Mouse (Mus musculus) brain, embryonic 14.5 days (tissue): ENCODE data around the gene Kcne3. TPM values are rescaled to one million over a fixed set of nuclear protein-coding genes. Genes with fewer than 3 reads are reported as not detected.

Experiments used
- DNase-seq: peaks from one replicate; pipeline ENCODE4 v3.0.0-alpha.2; 2011; ENCODE audit warnings: low read depth
- CTCF ChIP-seq: fragments of 200-500 bp; IDR thresholded peaks from 2 replicates; pipeline ENCODE4 v1.5.1; 2012; ENCODE audit warnings: inconsistent platforms, mild to moderate bottlenecking, moderate library complexity, borderline replicate concordance; ENCODE audit not compliant: insufficient read depth, insufficient read length; ENCODE audit errors: extremely low read depth
- POLR2A ChIP-seq: fragments of 200-500 bp; IDR thresholded peaks from 2 replicates; pipeline ENCODE4 v1.6.1; 2012; ENCODE audit warnings: mild to moderate bottlenecking, inconsistent platforms, borderline replicate concordance; ENCODE audit not compliant: poor library complexity, insufficient read depth, insufficient read length, severe bottlenecking; ENCODE audit errors: extremely low read depth
- polyA plus RNA-seq: library from polyadenylated mRNA; depleted of rRNA; stranded (reverse); fragments of >200 nt; gene quantifications from 2 replicates; pipeline ENCODE4 v1.2.3, GENCODE M21; 2012

Gene Kcne3
- polyA plus RNA-seq, 1 experiment: 1.9 TPM

- peak; percentile 95 for DNase-seq
- TF ChIP-seq POLR2A (peak; percentile 62), CTCF (no peak)
These were observed 17.0 kb upstream of the Kcne3 start, which contains the start of gene Lipt2 for GRCm38 (mm10) chr7:100159105-100159841. Lipt2 (plus strand) TSS chr7:100159277.

GRCm38 (mm10) chr7:100160006-100160405 is 16.3 kb upstream of the Kcne3 start:
- TF ChIP-seq POLR2A (no peak), CTCF (no peak)
- DNase-seq: no peak

DNA sequence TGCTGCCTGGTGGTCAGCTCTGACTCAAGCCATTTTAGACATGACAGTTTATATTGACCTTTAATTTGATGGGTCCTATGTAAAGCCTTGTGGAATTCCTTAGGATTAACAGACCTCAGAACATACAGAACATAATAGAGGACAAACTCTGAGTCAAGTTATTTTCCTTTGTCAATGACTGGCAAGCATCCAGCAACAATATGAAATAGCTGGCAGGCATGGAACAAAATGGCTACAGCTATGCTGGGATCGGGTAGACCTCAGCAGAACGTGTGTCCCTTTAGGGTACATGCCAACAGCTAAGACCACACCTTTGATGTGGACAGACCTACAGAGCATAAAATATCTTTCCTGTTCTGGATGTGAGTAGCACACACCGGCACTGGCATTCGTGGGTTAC is 12.8 kb upstream of the Kcne3 start:
- DNase-seq: no peak
- TF ChIP-seq CTCF (no peak), POLR2A (no peak)

DNA sequence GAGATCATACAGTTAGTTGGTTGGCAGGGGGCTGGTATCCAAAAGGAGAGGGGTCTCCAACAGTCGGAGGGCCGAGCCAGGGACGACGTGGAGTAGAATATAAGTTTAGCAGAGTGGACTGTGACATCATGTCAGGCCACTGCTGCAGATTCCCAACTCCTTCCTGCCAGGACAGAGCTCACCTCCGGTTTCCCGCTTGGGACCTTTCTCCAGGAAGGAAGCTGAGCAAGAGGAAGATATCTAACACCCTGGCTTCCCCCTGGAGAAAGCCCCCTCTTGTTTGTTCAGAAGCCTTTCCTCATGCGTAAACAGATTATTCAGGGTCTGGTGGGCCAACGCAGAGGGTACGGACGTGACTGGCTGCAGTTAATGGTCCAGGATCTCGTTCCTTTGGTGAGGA is 7.6 kb upstream of the Kcne3 start:
- TF ChIP-seq POLR2A (no peak), CTCF (no peak)
- no peak for DNase-seq

- DNase-seq: no peak
- TF ChIP-seq POLR2A: no peak
- no peak for TF ChIP-seq CTCF
These were observed 5.5 kb upstream of the Kcne3 start for GRCm38 (mm10) chr7:100170756-100171155.

DNA sequence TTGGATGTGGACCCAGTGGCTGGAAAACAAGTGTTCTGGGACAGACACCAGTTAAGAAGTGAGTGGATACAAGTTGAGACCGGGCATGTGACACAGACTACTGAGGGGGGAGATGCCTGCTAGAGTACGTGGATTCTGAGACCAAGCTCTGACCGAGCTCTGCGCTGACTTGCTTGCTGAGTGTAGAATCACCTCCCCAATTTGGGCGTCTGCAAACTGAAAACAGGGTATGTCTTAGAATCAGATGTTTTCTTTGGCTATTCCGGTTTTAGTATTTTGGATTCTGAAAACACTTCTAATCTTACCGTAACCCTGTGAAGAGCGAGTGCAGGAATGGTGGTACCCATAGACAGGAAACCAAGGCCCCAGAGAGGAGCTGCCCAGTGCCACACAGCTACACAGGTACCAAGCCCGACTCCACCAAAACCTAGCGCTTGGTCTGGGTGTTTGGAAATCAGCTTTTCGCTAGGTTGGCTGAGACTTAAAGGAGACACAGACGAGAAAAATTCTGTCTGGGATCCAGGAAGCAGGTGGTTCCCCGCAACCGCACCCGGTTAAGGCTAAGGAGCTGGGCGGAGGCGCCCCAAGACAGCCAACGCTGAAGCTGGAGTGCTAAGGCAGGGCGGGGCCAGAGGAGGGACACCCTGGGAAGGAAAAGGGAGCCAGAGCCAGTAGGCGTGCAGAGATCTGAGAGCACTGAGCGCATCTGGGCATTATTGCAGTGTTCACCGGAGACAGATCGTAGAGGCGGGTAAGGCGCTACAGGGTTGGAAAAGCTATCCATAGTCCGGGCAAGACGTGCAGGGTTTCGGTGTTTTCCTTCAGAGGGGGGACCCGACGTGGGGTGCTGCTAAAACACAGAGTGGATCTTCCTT is 2.0 kb downstream of the Kcne3 start:
- peak; percentile 43 for DNase-seq

DNA sequence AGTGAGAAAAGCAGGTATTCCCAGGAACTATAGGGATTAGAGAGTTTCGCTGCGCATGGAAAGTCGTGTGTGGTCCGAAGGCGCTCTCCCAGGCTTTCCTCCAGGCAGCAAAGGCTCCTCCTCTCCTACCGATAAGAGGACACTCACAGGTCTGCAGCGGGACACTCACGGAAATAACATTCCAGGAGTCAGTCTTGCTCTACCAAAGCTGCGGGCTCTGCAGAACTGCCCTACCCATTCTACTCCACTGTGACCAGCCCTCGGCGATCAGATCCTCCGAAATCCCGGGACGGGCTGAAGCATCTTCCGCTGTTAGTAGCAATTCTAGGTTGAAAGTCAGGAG is 2.6 kb downstream of the Kcne3 start:
- peak; percentile 14 for DNase-seq
- TF ChIP-seq POLR2A (no peak), CTCF (no peak)

More for the DNA sequence above, 2.0 kb downstream of the Kcne3 start:
- TF ChIP-seq CTCF (no peak), POLR2A (no peak)

DNA sequence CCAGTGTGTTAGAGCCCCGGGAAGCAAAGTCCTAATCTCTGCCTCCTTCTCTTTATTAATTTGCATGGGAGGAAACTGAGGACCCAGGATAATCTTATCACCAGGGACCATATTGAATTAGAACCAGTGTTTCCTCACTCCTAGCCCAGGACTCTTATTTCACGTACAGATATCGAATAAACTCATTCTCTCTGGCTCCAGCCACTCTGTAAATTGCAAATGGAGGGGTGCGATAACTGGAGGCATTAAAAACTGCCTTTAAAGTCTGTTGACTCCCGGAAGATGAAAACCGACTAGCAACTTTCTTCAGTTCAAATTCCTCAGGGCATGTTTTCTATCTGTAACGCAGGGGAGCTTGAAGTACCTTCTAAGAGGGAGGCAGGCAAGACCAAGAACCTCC is 3.1 kb downstream of the Kcne3 start:
- no peak for DNase-seq
- TF ChIP-seq POLR2A: no peak

DNA sequence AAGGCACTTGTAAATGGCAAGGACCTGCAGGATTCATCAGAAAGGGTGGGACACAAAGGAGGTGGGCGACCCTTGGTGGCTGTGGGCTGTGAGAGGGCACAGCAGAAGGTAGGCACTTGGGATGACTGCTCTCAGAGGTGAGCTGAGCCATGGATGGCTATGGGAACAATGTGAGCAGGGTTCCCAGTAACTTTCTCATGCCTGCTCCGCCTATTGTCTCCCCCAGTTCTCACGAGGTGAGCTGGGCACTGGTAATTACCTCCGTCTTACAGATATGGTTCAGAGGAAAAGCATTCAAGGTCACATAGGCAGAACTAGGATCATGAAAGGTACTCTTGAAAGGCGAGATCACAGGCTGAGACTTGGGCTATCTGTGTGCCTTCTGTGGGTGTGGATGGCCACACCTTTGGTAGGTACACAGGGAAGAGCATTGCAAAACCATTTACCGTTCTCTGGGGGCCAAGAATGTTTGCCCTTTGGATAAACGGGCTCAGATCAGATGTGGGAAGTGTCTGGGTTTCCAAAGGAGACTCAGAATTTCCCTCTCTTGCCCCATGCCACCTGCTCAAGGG is 3.6 kb downstream of the Kcne3 start:
- TF ChIP-seq POLR2A (no peak), CTCF (no peak)
- no peak for DNase-seq

- no peak for DNase-seq
- no peak for TF ChIP-seq POLR2A
- no peak for TF ChIP-seq CTCF
These were observed 4.9 kb downstream of the Kcne3 start for GRCm38 (mm10) chr7:100181176-100181575.

GRCm38 (mm10) chr7:100181614-100182013 is 5.3 kb downstream of the Kcne3 start:
- DNase-seq: no peak
- TF ChIP-seq CTCF: no peak
- TF ChIP-seq POLR2A: no peak
